10 mouse cellular contexts compared by ENCODE assay signal in the genomic region with DNA sequence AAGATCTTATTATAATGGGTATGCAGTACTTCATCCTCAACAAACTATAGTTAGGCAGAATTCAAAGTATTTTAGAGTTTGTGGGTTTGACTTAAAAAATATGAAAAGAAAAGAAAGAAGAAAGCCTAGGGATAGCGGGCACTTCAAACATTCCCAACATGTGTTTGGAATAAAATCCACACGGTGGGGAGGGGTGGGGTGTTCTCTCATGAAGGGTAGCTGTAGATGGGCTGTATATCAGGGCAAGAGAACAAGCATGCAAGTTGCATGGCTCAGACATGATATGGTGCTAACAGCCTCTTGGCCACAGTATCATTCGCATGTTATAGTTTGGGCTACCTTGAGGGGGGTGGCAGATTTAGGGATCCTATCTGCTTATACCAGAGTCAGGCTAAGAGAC.
"Had no signal": no experiment of that assay in that cellular context is flagged by ENCODE, and none has a peak within 500 bp of the region (broad histone marks: within the 10 kb centered on the region; RNA-seq: fewer than 3 reads in every experiment).

No protein-coding gene starts in this region.

- H3K9me3 ChIP-seq: midbrain, embryonic 13.5 days; neural tube, embryonic 12.5 days had no signal

- DNase-seq: kidney, adult 8-10 months; kidney, postnatal 4 days; lung, adult 18-20 months had no signal

- ATAC-seq: intestine, postnatal 0 days; midbrain, embryonic 13.5 days had no signal

- H3K9ac ChIP-seq: liver, embryonic 14.5 days; midbrain, embryonic 13.5 days; neural tube, embryonic 12.5 days had no signal

- H3K36me3 ChIP-seq: midbrain, embryonic 13.5 days; neural tube, embryonic 12.5 days had no signal

- H3K27ac ChIP-seq: kidney, postnatal 0 days; liver, embryonic 14.5 days; midbrain, embryonic 13.5 days; neural tube, embryonic 12.5 days; stomach, postnatal 0 days had no signal

- H3K4me2 ChIP-seq: midbrain, embryonic 13.5 days; neural tube, embryonic 12.5 days had no signal

- H3K4me3 ChIP-seq: midbrain, embryonic 13.5 days; myocyte; neural tube, embryonic 12.5 days had no signal

- H3K27me3 ChIP-seq: midbrain, embryonic 13.5 days; neural tube, embryonic 12.5 days had no signal
